Comparison of ENCODE assay signal across 9 mouse cellular contexts in genomic region chr2:157076585-157076984, GRCm38 (mm10). TPM values are rescaled to one million over a fixed set of nuclear protein-coding genes. Genes with fewer than 3 reads are reported as not detected.
DNase-seq lines count a peak whose midpoint lies in the region; ATAC-seq lines count a peak whose summit lies in the region.
"Had no signal": no experiment of that assay in that cellular context is flagged by ENCODE, and none has a peak within 500 bp of the region (broad histone marks: within the 10 kb centered on the region; RNA-seq: fewer than 3 reads in every experiment).

No protein-coding gene starts in this region.

- ATAC-seq in kidney, embryonic 16.5 days (ENCODE audit: low FRiP score, low TSS enrichment): no peak
- ATAC-seq in embryonic facial prominence, embryonic 15.5 days (ENCODE audit: insufficient number of reproducible peaks, low FRiP score, low TSS enrichment, low read depth): no peak
- no peak for ATAC-seq in hindbrain, embryonic 16.5 days
- no peak for ATAC-seq in neural tube, embryonic 12.5 days (ENCODE audit: low FRiP score, low read depth)

- 79% methylated on average over 7 of the region's 7 CpGs for WGBS in kidney, embryonic 16.5 days
- 77% methylated on average over 7 of the region's 7 CpGs for WGBS in embryonic facial prominence, embryonic 15.5 days
- 76% methylated on average over 7 of the region's 7 CpGs for WGBS in hindbrain, embryonic 16.5 days
- WGBS in neural tube, embryonic 12.5 days: 84% methylated on average over 7 of the region's 7 CpGs

- no peaks in the 10 kb centered on the region for H3K9me3 ChIP-seq in kidney, embryonic 16.5 days (ENCODE audit: low read length)
- H3K9me3 ChIP-seq in embryonic facial prominence, embryonic 15.5 days (replicated peaks): no peaks in the 10 kb centered on the region
- no peaks in the 10 kb centered on the region for H3K9me3 ChIP-seq in hindbrain, embryonic 16.5 days (ENCODE audit: control insufficient read depth, low read length)
- no peaks in the 10 kb centered on the region for H3K9me3 ChIP-seq in neural tube, embryonic 12.5 days

- H3K9ac ChIP-seq in kidney, embryonic 16.5 days (replicated peaks; ENCODE audit: low read length): no peak overlapping the region
- H3K9ac ChIP-seq in embryonic facial prominence, embryonic 15.5 days: no peak overlapping the region
- peak overlapping the region; percentile 88 for H3K9ac ChIP-seq in hindbrain, embryonic 16.5 days (ENCODE audit: low read depth, low read length)
- H3K9ac ChIP-seq in neural tube, embryonic 12.5 days: peak overlapping the region; percentile 2; the same call in 1 of the 2 replicates

- no peak overlapping the region for H3K27ac ChIP-seq in kidney, embryonic 16.5 days (ENCODE audit: low read length)
- H3K27ac ChIP-seq in embryonic facial prominence, embryonic 15.5 days (replicated peaks): no peak overlapping the region
- H3K27ac ChIP-seq in hindbrain, embryonic 16.5 days (ENCODE audit: low read depth, low read length): no peak overlapping the region
- no peak overlapping the region for H3K27ac ChIP-seq in neural tube, embryonic 12.5 days

- peak overlapping the region; percentile 79; the same call in 1 of the 2 replicates for H3K4me3 ChIP-seq in kidney, embryonic 16.5 days (ENCODE audit: low read length)
- peak overlapping the region; percentile 88 for H3K4me3 ChIP-seq in embryonic facial prominence, embryonic 15.5 days (replicated peaks)
- H3K4me3 ChIP-seq in hindbrain, embryonic 16.5 days (ENCODE audit: low read length): peak overlapping the region; percentile 82
- H3K4me3 ChIP-seq in neural tube, embryonic 12.5 days: peak overlapping the region; percentile 100

- H3K4me1 ChIP-seq in kidney, embryonic 16.5 days (ENCODE audit: insufficient read depth, low read length): peaks cover 66% of the 10 kb centered on the region
- H3K4me1 ChIP-seq in embryonic facial prominence, embryonic 15.5 days: peaks cover 66% of the 10 kb centered on the region
- H3K4me1 ChIP-seq in hindbrain, embryonic 16.5 days (ENCODE audit: control insufficient read depth, insufficient read depth, low read depth, low read length): peaks cover 57% of the 10 kb centered on the region
- peaks cover 70% of the 10 kb centered on the region for H3K4me1 ChIP-seq in neural tube, embryonic 12.5 days

- no peaks in the 10 kb centered on the region for H3K27me3 ChIP-seq in kidney, embryonic 16.5 days (ENCODE audit: insufficient read depth, low read length)
- H3K27me3 ChIP-seq in embryonic facial prominence, embryonic 15.5 days: no peaks in the 10 kb centered on the region
- H3K27me3 ChIP-seq in hindbrain, embryonic 16.5 days (replicated peaks; ENCODE audit: control insufficient read depth, insufficient read depth, low read length): no peaks in the 10 kb centered on the region
- H3K27me3 ChIP-seq in neural tube, embryonic 12.5 days (replicated peaks): no peaks in the 10 kb centered on the region

- H3K36me3 ChIP-seq in kidney, embryonic 16.5 days (ENCODE audit: insufficient read depth, low read length): peaks cover 12% of the 10 kb centered on the region; the same call in 1 of the 2 replicates
- no peaks in the 10 kb centered on the region for H3K36me3 ChIP-seq in embryonic facial prominence, embryonic 15.5 days
- 0 out of 2 replicates have a peak, but pooled peaks cover 2% of the 10 kb centered on the region for H3K36me3 ChIP-seq in hindbrain, embryonic 16.5 days (ENCODE audit: control insufficient read depth, insufficient read depth, low read length)
- peaks cover 21% of the 10 kb centered on the region for H3K36me3 ChIP-seq in neural tube, embryonic 12.5 days
- H3K36me3 ChIP-seq: G1E had no signal

- peak overlapping the region; percentile 93 for H3K4me2 ChIP-seq in kidney, embryonic 16.5 days (replicated peaks; ENCODE audit: low read depth, low read length)
- H3K4me2 ChIP-seq in embryonic facial prominence, embryonic 15.5 days (replicated peaks): peak overlapping the region; percentile 78
- peak overlapping the region; percentile 96 for H3K4me2 ChIP-seq in hindbrain, embryonic 16.5 days (ENCODE audit: low read length)
- peak overlapping the region; percentile 98 for H3K4me2 ChIP-seq in neural tube, embryonic 12.5 days (replicated peaks)

- DNase-seq in kidney, adult 9 months: no peak
- no peak for DNase-seq in yolk sac, embryonic 10.5 days (ENCODE audit: low spot score)
- no peak for DNase-seq in frontal cortex, adult 2 months (ENCODE audit: extremely low spot score in 1 of 2, low spot score in 1 of 2)
- DNase-seq in urinary bladder, postnatal 10 days (ENCODE audit: low spot score): no peak

RNA-seq across cellular contexts. Expression of gene Soga1, which starts 2.5 kb away (rescaled TPM):
- 2.5 and 3.6 TPM in 2 replicates for polyA plus RNA-seq in kidney, embryonic 16.5 days (2015; fragmentation: Nextera tagmentation; extraction: Ambion mirVana)
- 3.5 and 4.4 TPM in 2 replicates for polyA plus RNA-seq in embryonic facial prominence, embryonic 15.5 days (2015; fragmentation: Nextera tagmentation; extraction: Ambion mirVana)
- polyA plus RNA-seq in hindbrain, embryonic 16.5 days (2015; fragmentation: Nextera tagmentation; extraction: Ambion mirVana): 4.4 and 4.6 TPM in 2 replicates
- 6.1 TPM in 2 replicates for polyA plus RNA-seq in neural tube, embryonic 12.5 days (2016; fragmentation: Nextera tagmentation; extraction: Ambion mirVana)
- 8.5 and 10.5 TPM in 2 replicates for polyA plus RNA-seq in frontal cortex, adult 2 months (2012; rRNA removed)

RNA-seq across cellular contexts. Expression of gene Tldc2, which starts 10.3 kb away (rescaled TPM):
- 0.53 and 0.71 TPM in 2 replicates for polyA plus RNA-seq in kidney, embryonic 16.5 days (2015; fragmentation: Nextera tagmentation; extraction: Ambion mirVana)
- not detected in 2 replicates for polyA plus RNA-seq in embryonic facial prominence, embryonic 15.5 days (2015; fragmentation: Nextera tagmentation; extraction: Ambion mirVana)
- polyA plus RNA-seq in hindbrain, embryonic 16.5 days (2015; fragmentation: Nextera tagmentation; extraction: Ambion mirVana): not detected in 2 replicates
- not detected in 2 replicates for polyA plus RNA-seq in neural tube, embryonic 12.5 days (2016; fragmentation: Nextera tagmentation; extraction: Ambion mirVana)
- 0.30 TPM in 1 of 2 replicates, not detected in the other for polyA plus RNA-seq in frontal cortex, adult 2 months (2012; rRNA removed)
- polyA plus RNA-seq: G1E had no signal

RNA-seq across cellular contexts. Expression of gene Samhd1, which starts 58.5 kb away (rescaled TPM):
- 25.9 and 27.1 TPM in 2 replicates for polyA plus RNA-seq in kidney, embryonic 16.5 days (2015; fragmentation: Nextera tagmentation; extraction: Ambion mirVana)
- 22.7 and 24.0 TPM in 2 replicates for polyA plus RNA-seq in embryonic facial prominence, embryonic 15.5 days (2015; fragmentation: Nextera tagmentation; extraction: Ambion mirVana)
- polyA plus RNA-seq in hindbrain, embryonic 16.5 days (2015; fragmentation: Nextera tagmentation; extraction: Ambion mirVana): 9.5 and 11.1 TPM in 2 replicates
- 15.9 and 17.5 TPM in 2 replicates for polyA plus RNA-seq in neural tube, embryonic 12.5 days (2016; fragmentation: Nextera tagmentation; extraction: Ambion mirVana)
- polyA plus RNA-seq in frontal cortex, adult 2 months (2012; rRNA removed): 20.8 and 23.0 TPM in 2 replicates

Comparison
In these comparisons a context has a peak if more than half of its experiments do, and no peak if none do; other contexts are left out.
1. H3K9ac ChIP-seq: peak in hindbrain, embryonic 16.5 days (single experiment) and neural tube, embryonic 12.5 days (single experiment); none in kidney, embryonic 16.5 days (single experiment) and embryonic facial prominence, embryonic 15.5 days (single experiment).
2. Peak in every context shown above with its lines, with median percentiles within 50 percentile points of each other: H3K4me2 ChIP-seq and H3K4me3 ChIP-seq.